In the genomic region with DNA sequence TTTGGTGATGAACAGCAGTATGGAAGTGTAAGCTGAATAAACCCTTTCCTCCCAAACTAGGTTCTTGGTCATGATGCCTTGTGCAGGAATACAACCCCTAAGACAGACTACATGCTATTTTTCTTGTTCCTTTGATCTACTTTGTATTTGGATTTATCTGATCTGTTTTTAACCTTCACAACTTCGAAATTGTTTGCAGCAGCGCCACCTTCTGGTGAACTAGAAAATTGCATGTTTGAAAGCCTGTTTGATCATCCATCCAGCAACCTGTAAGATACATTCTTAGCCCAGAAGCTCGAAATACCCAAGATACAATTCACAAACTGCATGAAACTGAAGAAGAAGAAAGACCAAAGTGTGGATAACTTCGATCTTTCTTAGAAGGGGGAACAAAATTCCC, we compare ENCODE assay signal across 9 mouse cellular contexts. TPM values are rescaled to one million over a fixed set of nuclear protein-coding genes. Genes with fewer than 3 reads are reported as not detected.
DNase-seq lines count a peak whose midpoint lies in the region; ATAC-seq and TF ChIP-seq lines count a peak whose summit lies in the region.
"Had no signal": no experiment of that assay in that cellular context is flagged by ENCODE, and none has a peak within 500 bp of the region (broad histone marks: within the 10 kb centered on the region; RNA-seq: fewer than 3 reads in every experiment).

No protein-coding gene starts in this region.

- no peak overlapping the region for H3K9ac ChIP-seq in forebrain, embryonic 13.5 days
- no peak overlapping the region for H3K9ac ChIP-seq in neural tube, embryonic 15.5 days (replicated peaks)
- no peak overlapping the region for H3K9ac ChIP-seq in liver, embryonic 14.5 days (replicated peaks)
- H3K9ac ChIP-seq in stomach, postnatal 0 days (ENCODE audit: low read length) = no peak overlapping the region
- H3K9ac ChIP-seq: neural tube, embryonic 13.5 days had no signal

- no peak overlapping the region for H3K27ac ChIP-seq in forebrain, embryonic 10.5 days
- no peak overlapping the region for H3K27ac ChIP-seq in forebrain, embryonic 13.5 days
- H3K27ac ChIP-seq in neural tube, embryonic 15.5 days (replicated peaks) = no peak overlapping the region
- no peak overlapping the region for H3K27ac ChIP-seq in liver, embryonic 14.5 days
- H3K27ac ChIP-seq in stomach, postnatal 0 days (replicated peaks) = no peak overlapping the region
- H3K27ac ChIP-seq: neural tube, embryonic 13.5 days had no signal

- no peak overlapping the region for H3K4me3 ChIP-seq in forebrain, embryonic 10.5 days
- no peak overlapping the region for H3K4me3 ChIP-seq in forebrain, embryonic 13.5 days
- no peak overlapping the region for H3K4me3 ChIP-seq in neural tube, embryonic 15.5 days (replicated peaks)
- H3K4me3 ChIP-seq in liver, embryonic 14.5 days (ENCODE audit: insufficient read depth in 1 of 2, low read depth in 2 of 2, low read length in 2 of 2) = no peak overlapping the region
- H3K4me3 ChIP-seq in stomach, postnatal 0 days (ENCODE audit: low read depth, low read length) = no peak overlapping the region
- H3K4me3 ChIP-seq: neural tube, embryonic 13.5 days had no signal

- H3K9me3 ChIP-seq in forebrain, embryonic 10.5 days = no peaks in the 10 kb centered on the region
- no peaks in the 10 kb centered on the region for H3K9me3 ChIP-seq in forebrain, embryonic 13.5 days (replicated peaks)
- H3K9me3 ChIP-seq in neural tube, embryonic 15.5 days (replicated peaks) = no peaks in the 10 kb centered on the region
- H3K9me3 ChIP-seq in liver, embryonic 14.5 days (ENCODE audit: control insufficient read depth, low read length) = no peaks in the 10 kb centered on the region
- no peaks in the 10 kb centered on the region for H3K9me3 ChIP-seq in stomach, postnatal 0 days (ENCODE audit: control insufficient read depth, low read length)
- H3K9me3 ChIP-seq: neural tube, embryonic 13.5 days had no signal

- peak; percentile 59 for TF ChIP-seq CTCF in liver, embryonic 14.5 days (IDR thresholded peaks at IDR 0.05; ENCODE audit: low read depth)
- TF ChIP-seq CTCF in stomach, postnatal 0 days (IDR thresholded peaks at IDR 0.05; ENCODE audit: low read depth) = peak; percentile 73

- peak; percentile 31 for DNase-seq in forebrain, embryonic 10.5 days (ENCODE audit: extremely low spot score, low spot score)
- peak; percentile 31 for DNase-seq in neural tube, embryonic 10.5 days (ENCODE audit: extremely low spot score, low spot score)
- DNase-seq in c-Kit-positive CD71-positive TER-119-positive erythroid progenitor cells, embryonic 14.5 days (ENCODE audit: low spot score) = peak; percentile 49
- peak; percentile 37 for DNase-seq in hindlimb bud, embryonic 11.5 days (ENCODE audit: extremely low spot score, low read depth, low spot score)
- peak in 1 of 3 experiments; percentile 23 for DNase-seq in liver, embryonic 14.5 days (ENCODE audit: low read depth in 3 of 3, low spot score in 3 of 3)
- peak; percentile 32 for DNase-seq in stomach, postnatal 0 days (ENCODE audit: low spot score)

- H3K4me2 ChIP-seq in forebrain, embryonic 13.5 days = no peak overlapping the region
- no peak overlapping the region for H3K4me2 ChIP-seq in neural tube, embryonic 15.5 days
- H3K4me2 ChIP-seq in liver, embryonic 14.5 days (ENCODE audit: low read depth) = no peak overlapping the region
- H3K4me2 ChIP-seq in stomach, postnatal 0 days (replicated peaks; ENCODE audit: low read depth) = no peak overlapping the region
- H3K4me2 ChIP-seq: neural tube, embryonic 13.5 days had no signal

- ATAC-seq in forebrain, embryonic 13.5 days = no peak
- ATAC-seq in neural tube, embryonic 15.5 days (ENCODE audit: low FRiP score) = no peak
- ATAC-seq in liver, embryonic 14.5 days (ENCODE audit: insufficient read depth) = no peak
- no peak for ATAC-seq in stomach, postnatal 0 days (ENCODE audit: low FRiP score, low TSS enrichment)

- H3K4me1 ChIP-seq in forebrain, embryonic 10.5 days = no peaks in the 10 kb centered on the region
- H3K4me1 ChIP-seq in forebrain, embryonic 13.5 days = no peaks in the 10 kb centered on the region
- H3K4me1 ChIP-seq in neural tube, embryonic 15.5 days = no peaks in the 10 kb centered on the region
- H3K4me1 ChIP-seq in liver, embryonic 14.5 days (replicated peaks; ENCODE audit: control insufficient read depth in 2 of 2, insufficient read depth in 2 of 2, low read length in 1 of 2) = no peaks in the 10 kb centered on the region
- no peaks in the 10 kb centered on the region for H3K4me1 ChIP-seq in stomach, postnatal 0 days (replicated peaks; ENCODE audit: control insufficient read depth, insufficient read depth)
- H3K4me1 ChIP-seq: neural tube, embryonic 13.5 days had no signal

- H3K36me3 ChIP-seq in forebrain, embryonic 10.5 days (replicated peaks) = no peaks in the 10 kb centered on the region
- no peaks in the 10 kb centered on the region for H3K36me3 ChIP-seq in forebrain, embryonic 13.5 days (ENCODE audit: poor library complexity, severe bottlenecking)
- H3K36me3 ChIP-seq in neural tube, embryonic 15.5 days = no peaks in the 10 kb centered on the region
- H3K36me3 ChIP-seq in liver, embryonic 14.5 days (replicated peaks; ENCODE audit: control insufficient read depth, insufficient read depth, low read depth) = no peaks in the 10 kb centered on the region
- no peaks in the 10 kb centered on the region for H3K36me3 ChIP-seq in stomach, postnatal 0 days (ENCODE audit: control insufficient read depth, insufficient read depth, low read length)
- H3K36me3 ChIP-seq: neural tube, embryonic 13.5 days had no signal

- WGBS in forebrain, embryonic 10.5 days = 22% methylated on average over 4 of the region's 4 CpGs
- 15% methylated on average over 4 of the region's 4 CpGs for WGBS in forebrain, embryonic 13.5 days
- WGBS in neural tube, embryonic 15.5 days = 19% methylated on average over 4 of the region's 4 CpGs
- 3% methylated on average over 4 of the region's 4 CpGs for WGBS in liver, embryonic 14.5 days (ENCODE audit: insufficient replicate concordance)
- 13% methylated on average over 4 of the region's 4 CpGs for WGBS in stomach, postnatal 0 days

- no peak for TF ChIP-seq EP300 in liver, embryonic 14.5 days (IDR thresholded peaks at IDR 0.05; ENCODE audit: low read depth)
- no peak for TF ChIP-seq EP300 in stomach, postnatal 0 days (optimal IDR thresholded peaks at IDR 0.05)

- no peaks in the 10 kb centered on the region for H3K27me3 ChIP-seq in forebrain, embryonic 10.5 days (ENCODE audit: poor library complexity, severe bottlenecking)
- H3K27me3 ChIP-seq in forebrain, embryonic 13.5 days = no peaks in the 10 kb centered on the region
- no peaks in the 10 kb centered on the region for H3K27me3 ChIP-seq in neural tube, embryonic 15.5 days (replicated peaks)
- H3K27me3 ChIP-seq in liver, embryonic 14.5 days (ENCODE audit: control insufficient read depth, insufficient read depth, low read length) = no peaks in the 10 kb centered on the region
- no peaks in the 10 kb centered on the region for H3K27me3 ChIP-seq in stomach, postnatal 0 days (ENCODE audit: control insufficient read depth, insufficient read depth, low read length)
- H3K27me3 ChIP-seq: neural tube, embryonic 13.5 days had no signal

RNA-seq across cellular contexts. Expression of a gene that starts 35.2 kb away (rescaled TPM):
- 5.3 and 10.4 TPM in 2 replicates for polyA plus RNA-seq in forebrain, embryonic 10.5 days (2016; fragmentation: Nextera tagmentation; extraction: Ambion mirVana)
- 1.7 and 2.8 TPM in 2 replicates for polyA plus RNA-seq in forebrain, embryonic 13.5 days (2015; fragmentation: Nextera tagmentation; extraction: Ambion mirVana)
- 0.75 and 1.0 TPM in 2 replicates for polyA plus RNA-seq in neural tube, embryonic 15.5 days (2015; fragmentation: Nextera tagmentation; extraction: Ambion mirVana)
- polyA plus RNA-seq in liver, embryonic 14.5 days (2012; rRNA removed) = 0.03 TPM in 2 replicates
- polyA plus RNA-seq in liver, embryonic 14.5 days (2014; fragmentation: Nextera tagmentation; extraction: Ambion mirVana) = 0.11 TPM in 1 of 2 replicates, not detected in the other
- polyA plus RNA-seq in stomach, postnatal 0 days (2015; fragmentation: Nextera tagmentation; extraction: Ambion mirVana) = 0.11 and 0.34 TPM in 2 replicates
